Mouse (Mus musculus): ENCODE results near the gene Gm17545.

DNA sequence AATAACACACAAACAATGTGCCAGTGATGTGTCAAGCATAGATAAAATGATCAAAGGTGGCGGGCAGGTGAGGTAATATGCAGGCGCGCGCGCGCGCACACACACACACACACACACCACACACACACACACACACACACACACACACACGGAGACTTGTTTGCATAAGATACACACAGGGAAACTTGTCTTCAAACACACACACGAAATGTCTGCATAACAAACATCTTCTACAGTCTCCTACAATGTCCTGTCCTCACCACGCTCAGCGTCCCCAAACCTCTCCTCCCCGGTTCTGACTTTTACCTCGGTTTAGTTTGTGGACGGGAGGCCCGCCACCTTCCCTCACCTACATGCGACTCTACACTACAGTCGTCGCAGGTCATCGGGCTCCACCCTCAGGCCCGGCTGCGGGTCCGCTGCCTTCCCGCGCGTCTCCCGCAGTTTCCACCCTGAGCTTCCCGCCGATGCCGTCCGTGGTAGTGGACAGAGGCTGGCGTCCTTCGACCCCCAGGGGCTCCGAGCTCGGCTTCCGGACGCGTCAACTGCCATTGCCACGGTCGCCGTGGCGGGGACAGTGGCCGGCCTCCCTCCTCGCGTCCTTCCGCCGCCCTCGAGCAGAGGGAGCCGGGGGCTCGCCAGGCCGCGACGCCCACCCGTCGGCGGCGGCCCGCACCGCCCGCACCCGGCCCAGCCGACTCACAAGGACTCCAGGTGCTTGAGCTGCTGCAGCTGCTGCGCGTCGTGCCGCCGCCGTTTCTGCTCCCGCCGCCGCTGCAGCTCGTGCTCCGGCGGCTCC is 13.5 kb downstream of the Gm17545 start:
- no peak for TF ChIP-seq CTCF (IDR thresholded peaks at IDR 0.05; ENCODE audit: borderline replicate concordance, insufficient read depth, low read length)
- TF ChIP-seq POLR2A (IDR thresholded peaks at IDR 0.05; ENCODE audit: low read depth, low read length), result no peak
